Mouse (Mus musculus) duodenum, adult 2 months (tissue): ENCODE results near the gene Olfr661. TPM values are rescaled to one million over a fixed set of nuclear protein-coding genes. Genes with fewer than 3 reads are reported as not detected.

Experiments
- polyA plus RNA-seq: library from polyadenylated mRNA; depleted of rRNA; stranded (reverse); fragments of >200 nt; gene quantifications from 2 replicates; pipeline ENCODE4 v1.2.3, GENCODE M21; 2012; ENCODE audit warnings: low replicate concordance; rRNA removed

The Olfr661 gene
- not detected in 2 replicates for polyA plus RNA-seq

GRCm38 (mm10) chr7:104686201-104686600 lies at the start of gene Olfr661:
Gene Olfr661 (plus strand): TSS chr7:104686501.

GRCm38 (mm10) chr7:104646841-104647482 lies 39.3 kb upstream of the Olfr661 start, which contains the start of gene Olfr658:
Gene Olfr658 (minus strand): TSS chr7:104647305.

GRCm38 (mm10) chr7:104666453-104666852 lies 19.8 kb upstream of the Olfr661 start, which contains the start of gene Olfr659:
Gene Olfr659 (plus strand): TSS chr7:104666753.

Other genes starting within 250 kb of the Olfr661 start
- 0.40 and 0.83 TPM in 2 replicates for gene Trim30a, start 221.3 kb upstream of the Olfr661 start, polyA plus RNA-seq
- gene Trim30d, start 178.7 kb upstream of the Olfr661 start, polyA plus RNA-seq = 2.6 TPM in 2 replicates
- gene Olfr651, start 136.4 kb upstream of the Olfr661 start, polyA plus RNA-seq = not detected in 2 replicates
- not detected in 2 replicates for gene Olfr652, start 125.6 kb upstream of the Olfr661 start, polyA plus RNA-seq
- not detected in 2 replicates for gene Olfr653, start 109.2 kb upstream of the Olfr661 start, polyA plus RNA-seq
- not detected in 2 replicates for gene Olfr654, start 99.5 kb upstream of the Olfr661 start, polyA plus RNA-seq
- gene Olfr655, start 84.7 kb upstream of the Olfr661 start, polyA plus RNA-seq = not detected in 2 replicates
- gene Olfr656, start 72.5 kb upstream of the Olfr661 start, polyA plus RNA-seq = not detected in 2 replicates
- gene Olfr657, start 61.7 kb upstream of the Olfr661 start, polyA plus RNA-seq = not detected in 2 replicates
- 0.11 TPM in 1 of 2 replicates, not detected in the other for gene Olfr658, start 39.2 kb upstream of the Olfr661 start, polyA plus RNA-seq
- gene Olfr659, start 19.7 kb upstream of the Olfr661 start, polyA plus RNA-seq = not detected in 2 replicates
- gene Usp17le, start 91.0 kb downstream of the Olfr661 start, polyA plus RNA-seq = not detected in 2 replicates
- not detected in 2 replicates for gene Usp17lb, start 156.1 kb downstream of the Olfr661 start, polyA plus RNA-seq
- gene Usp17la, start 170.5 kb downstream of the Olfr661 start, polyA plus RNA-seq = not detected in 2 replicates
- gene Olfr665, start 191.5 kb downstream of the Olfr661 start, polyA plus RNA-seq = not detected in 2 replicates
- not detected in 2 replicates for gene Olfr666, start 209.5 kb downstream of the Olfr661 start, polyA plus RNA-seq
- gene Olfr667, start 235.0 kb downstream of the Olfr661 start, polyA plus RNA-seq = not detected in 2 replicates
- gene Olfr668, start 241.6 kb downstream of the Olfr661 start, polyA plus RNA-seq = not detected in 2 replicates
- not detected in 2 replicates for gene Olfr669, start 247.7 kb downstream of the Olfr661 start, polyA plus RNA-seq